ENCODE assay signal across 8 mouse cellular contexts in the genomic region with DNA sequence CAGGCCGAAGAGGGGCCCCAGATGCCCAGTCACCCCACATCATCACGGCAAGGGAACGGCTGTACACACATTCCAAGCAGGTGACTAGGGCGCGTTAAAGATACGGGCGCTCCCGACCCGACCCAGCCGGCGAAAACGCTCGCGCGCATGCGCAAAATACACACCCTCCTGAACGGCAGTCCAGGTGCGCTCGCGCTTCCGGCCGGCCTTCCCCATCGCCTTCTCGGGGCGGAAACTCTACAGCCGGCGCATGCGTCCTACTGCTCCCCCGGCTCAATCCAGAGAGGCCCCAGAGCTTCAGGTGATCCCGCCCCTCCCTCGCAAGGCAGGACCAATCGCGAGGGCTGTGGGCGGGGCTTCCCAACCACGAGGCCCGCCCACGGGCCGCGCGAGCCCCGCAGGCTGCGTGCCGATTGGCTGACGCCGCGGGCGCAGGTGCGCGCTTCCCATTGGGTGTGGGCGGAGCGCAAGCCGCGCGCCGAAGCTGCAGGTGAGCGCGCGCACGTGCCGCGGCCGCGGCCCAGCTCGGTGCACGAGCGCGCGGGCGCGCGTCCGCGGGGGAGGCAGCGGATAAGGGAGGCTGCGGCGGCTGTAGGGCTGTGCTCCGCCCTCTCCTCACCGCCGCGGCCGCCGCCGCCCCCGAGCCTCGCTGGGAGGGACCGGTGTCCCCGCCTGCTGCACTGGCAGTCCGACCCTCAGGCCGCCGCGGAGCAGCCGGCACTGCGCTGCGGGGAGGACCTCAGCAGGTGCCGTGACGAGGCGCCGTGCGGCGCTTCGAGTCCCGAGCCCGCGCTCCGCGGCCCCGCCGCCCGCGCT. TPM values are rescaled to one million over a fixed set of nuclear protein-coding genes. Genes with fewer than 3 reads are reported as not detected.
DNase-seq lines count a peak whose midpoint lies in the region; ATAC-seq and TF ChIP-seq lines count a peak whose summit lies in the region.

A gene (plus strand): TSS at position 574 of the 816 bp plus-strand sequence.

- no peaks in the 10 kb centered on the region for H3K9me3 ChIP-seq in G1E (replicated peaks)
- H3K9me3 ChIP-seq in forebrain, embryonic 16.5 days (ENCODE audit: control insufficient read depth, low read length), result no peaks in the 10 kb centered on the region
- H3K9me3 ChIP-seq in lung, embryonic 14.5 days (ENCODE audit: low read depth, low read length), result no peaks in the 10 kb centered on the region

- H3K27ac ChIP-seq in forebrain, embryonic 16.5 days (ENCODE audit: low read length), result peak within 1 kb of the TSS; percentile 91
- H3K27ac ChIP-seq in layer of hippocampus, adult 2 months, result peak within 1 kb of the TSS; percentile 94
- H3K27ac ChIP-seq in lung, embryonic 14.5 days (ENCODE audit: low read depth), result peak within 1 kb of the TSS; percentile 85
- H3K27ac ChIP-seq in olfactory bulb, adult 2 months (ENCODE audit: insufficient read depth, low read depth, low read length), result no peak within 1 kb of the TSS; the same call in 1 of the 2 replicates
- H3K27ac ChIP-seq in thymus, adult 2 months (ENCODE audit: control insufficient read depth, insufficient read depth, low read length), result no peak within 1 kb of the TSS

- peak; percentile 4 for TF ChIP-seq POLR2A in olfactory bulb, adult 2 months (IDR thresholded peaks at IDR 0.05; ENCODE audit: insufficient read depth, low read depth, low read length)
- peak; percentile 43; the same call in 1 of the 2 replicates for TF ChIP-seq POLR2A in thymus, adult 2 months (IDR thresholded peaks at IDR 0.05; ENCODE audit: control insufficient read depth, extremely low read depth, insufficient read depth, low read length, poor library complexity)

- peak; percentile 100 for DNase-seq in G1E (ENCODE audit: low spot score)
- peak; percentile 99 for DNase-seq in cerebellum, adult 18-20 months
- peak; percentile 84 to 86 for DNase-seq in heart, postnatal 36 days
- peak; percentile 94 to 97 for DNase-seq in layer of hippocampus, adult 2 months (ENCODE audit: low spot score in 2 of 2)
- DNase-seq in lung, embryonic 14.5 days, result peak; percentile 97
- DNase-seq in thymus, adult 2 months, result peak; percentile 96

- no peak for TF ChIP-seq CTCF in G1E (IDR thresholded peaks at IDR 0.05; ENCODE audit: low read depth, low read length)
- TF ChIP-seq CTCF in layer of hippocampus, adult 2 months (conservative IDR thresholded peaks at IDR 0.05), result no peak
- TF ChIP-seq CTCF in lung, embryonic 14.5 days (IDR thresholded peaks at IDR 0.05; ENCODE audit: low read depth), result no peak
- TF ChIP-seq CTCF in olfactory bulb, adult 2 months (IDR thresholded peaks at IDR 0.05; ENCODE audit: insufficient read depth, low read depth, low read length), result no peak
- TF ChIP-seq CTCF in thymus, adult 2 months (IDR thresholded peaks at IDR 0.05; ENCODE audit: borderline replicate concordance, control insufficient read depth, extremely low read depth, insufficient read depth, low read length, poor library complexity), result peak; percentile 62; the same call in 1 of the 2 replicates

- H3K4me1 ChIP-seq in G1E (ENCODE audit: insufficient read depth, low read depth, low read length), result peaks cover 46% of the 10 kb centered on the region
- H3K4me1 ChIP-seq in forebrain, embryonic 16.5 days (replicated peaks; ENCODE audit: control insufficient read depth, insufficient read depth, low read length), result peaks cover 20% of the 10 kb centered on the region
- H3K4me1 ChIP-seq in lung, embryonic 14.5 days (ENCODE audit: insufficient read depth), result peaks cover 2% of the 10 kb centered on the region; the same call in 1 of the 2 replicates
- H3K4me1 ChIP-seq in olfactory bulb, adult 2 months (ENCODE audit: control insufficient read depth, insufficient read depth, low read length), result peaks cover 12% of the 10 kb centered on the region; the same call in 1 of the 2 replicates
- peaks cover 14% of the 10 kb centered on the region for H3K4me1 ChIP-seq in thymus, adult 2 months (replicated peaks; ENCODE audit: control insufficient read depth, insufficient read depth, low read length)

- H3K36me3 ChIP-seq in G1E (replicated peaks), result peaks cover 22% of the 10 kb centered on the region
- no peaks in the 10 kb centered on the region for H3K36me3 ChIP-seq in forebrain, embryonic 16.5 days (ENCODE audit: control insufficient read depth, insufficient read depth)
- no peaks in the 10 kb centered on the region for H3K36me3 ChIP-seq in lung, embryonic 14.5 days (ENCODE audit: insufficient read depth)
- no peaks in the 10 kb centered on the region for H3K36me3 ChIP-seq in thymus, adult 2 months (ENCODE audit: control insufficient read depth, insufficient read depth, low read length)

- peak within 1 kb of the TSS; percentile 83 for H3K9ac ChIP-seq in forebrain, embryonic 16.5 days (replicated peaks; ENCODE audit: low read depth, low read length)
- H3K9ac ChIP-seq in lung, embryonic 14.5 days, result peak within 1 kb of the TSS; percentile 65

- intact Hi-C loops in heart, postnatal 36 days (cut with DNase I), result no loop called here

- peaks cover 19% of the 10 kb centered on the region for H3K27me3 ChIP-seq in G1E (ENCODE audit: insufficient read depth, low read length)
- no peaks in the 10 kb centered on the region; the same call in 1 of the 2 replicates for H3K27me3 ChIP-seq in forebrain, embryonic 16.5 days (replicated peaks; ENCODE audit: control insufficient read depth, insufficient read depth, low read length)
- peaks cover 25% of the 10 kb centered on the region; the same call in 1 of the 2 replicates for H3K27me3 ChIP-seq in lung, embryonic 14.5 days (ENCODE audit: insufficient read depth, low read length)
- H3K27me3 ChIP-seq in thymus, adult 2 months (ENCODE audit: control insufficient read depth, insufficient read depth, low read length), result peaks cover 5% of the 10 kb centered on the region

- under 1% methylated on average over 77 of the region's 110 CpGs for WGBS in forebrain, embryonic 16.5 days
- WGBS in lung, embryonic 14.5 days, result under 1% methylated on average over 106 of the region's 110 CpGs
- under 1% methylated on average over 107 of the region's 110 CpGs for WGBS in olfactory bulb, adult 2 months
- under 1% methylated on average over 100 of the region's 110 CpGs for WGBS in thymus, adult 2 months

- H3K4me2 ChIP-seq in forebrain, embryonic 16.5 days (ENCODE audit: low read length), result peak within 1 kb of the TSS; percentile 86
- H3K4me2 ChIP-seq in lung, embryonic 14.5 days, result peak within 1 kb of the TSS; percentile 91

- ATAC-seq in G1E (ENCODE audit: extremely low read depth, insufficient number of reproducible peaks, low FRiP score, poor library complexity, severe bottlenecking), result peak; percentile 92
- peak; percentile 96 for ATAC-seq in forebrain, embryonic 16.5 days
- peak; percentile 89 for ATAC-seq in lung, embryonic 14.5 days (ENCODE audit: insufficient read depth)

- peak within 1 kb of the TSS; percentile 89 for H3K4me3 ChIP-seq in G1E (ENCODE audit: low read depth, low read length)
- H3K4me3 ChIP-seq in forebrain, embryonic 16.5 days (replicated peaks; ENCODE audit: low read length), result peak within 1 kb of the TSS; percentile 80
- H3K4me3 ChIP-seq in layer of hippocampus, adult 2 months, result peak within 1 kb of the TSS; percentile 75
- H3K4me3 ChIP-seq in lung, embryonic 14.5 days (ENCODE audit: low read depth, low read length), result peak within 1 kb of the TSS; percentile 66
- H3K4me3 ChIP-seq in olfactory bulb, adult 2 months (ENCODE audit: insufficient read depth, low read depth, low read length), result peak within 1 kb of the TSS; percentile 76
- H3K4me3 ChIP-seq in thymus, adult 2 months (ENCODE audit: control insufficient read depth, insufficient read depth, low read length), result peak within 1 kb of the TSS; percentile 58

RNA-seq across cellular contexts. Expression of the gene that starts here (rescaled TPM):
- 3.1 and 4.8 TPM in 2 replicates for total RNA-seq in G1E (2014; fragmentation: Nextera tagmentation)
- total RNA-seq in G1E (2017), result 5.3 and 5.5 TPM in 2 replicates
- polyA plus RNA-seq in G1E (2012), result 4.7 and 4.8 TPM in 2 replicates
- polyA plus RNA-seq in forebrain, embryonic 16.5 days (2015; fragmentation: Nextera tagmentation; extraction: Ambion mirVana), result 6.1 and 6.2 TPM in 2 replicates
- 1 to 10 TPM; 2.7 to 3.1 TPM for total RNA-seq in heart, postnatal 36 days (2021)
- total RNA-seq in layer of hippocampus, adult 2 months (2021), result 1 to 10 TPM; 3.6 to 4.3 TPM
- polyA plus RNA-seq in lung, embryonic 14.5 days (2014; fragmentation: Nextera tagmentation; extraction: Ambion mirVana), result 14.0 and 14.1 TPM in 2 replicates
- not detected in 2 replicates for polyA plus RNA-seq in olfactory bulb, adult 2 months (2012; ENCODE audit: insufficient read depth, insufficient read length, low replicate concordance, missing spikeins)
- polyA plus RNA-seq in thymus, adult 2 months (2012; rRNA removed), result 3.4 and 4.2 TPM in 2 replicates

Comparison
In these comparisons a context has a peak if more than half of its experiments do, and no peak if none do; other contexts are left out.
1. H3K27ac ChIP-seq: peak in forebrain, embryonic 16.5 days (single experiment), layer of hippocampus, adult 2 months (single experiment) and lung, embryonic 14.5 days (single experiment); none in olfactory bulb, adult 2 months (single experiment) and thymus, adult 2 months (single experiment).
2. Peak in every context shown above with its lines, with median percentiles within 50 percentile points of each other: ATAC-seq, DNase-seq and H3K4me3 ChIP-seq.